Mouse (Mus musculus) MEL (cell line): ENCODE measurements around the gene Zmynd12. TPM values are rescaled to one million over a fixed set of nuclear protein-coding genes. Genes with fewer than 3 reads are reported as not detected.

ENCODE experiments used
- DNase-seq: peaks from one replicate; pipeline ENCODE4 v3.0.0; 2011; ENCODE audit warnings: low read depth, low spot score
- H3K27ac ChIP-seq: 2 replicates; pipeline ENCODE4 v1.5.1; 2012; ENCODE audit warnings: low read depth, mild to moderate bottlenecking, control low read depth, low read length, moderate library complexity; ENCODE audit not compliant: control insufficient read depth
- H3K27me3 ChIP-seq, 2 experiments: fragments of 150-350 bp in 1 of 2; sonication (generic) in 1 of 2; 2 replicates each; pipeline ENCODE4 v1.6.1; 2012; ENCODE audit warnings: low read length in 2 of 2, mild to moderate bottlenecking in 2 of 2, improper control_type of control experiment in 1 of 2, moderate library complexity in 1 of 2; ENCODE audit not compliant: insufficient read depth in 2 of 2, control insufficient read depth in 1 of 2
- H3K36me3 ChIP-seq, 2 experiments: 2 replicates each; pipeline ENCODE4 v1.6.1; 2012 to 2014; ENCODE audit warnings: low read length in 2 of 2, improper control_type of control experiment in 1 of 2, inconsistent platforms in 1 of 2, mild to moderate bottlenecking in 1 of 2; ENCODE audit not compliant: insufficient read depth in 2 of 2, control insufficient read depth in 1 of 2
- H3K4me1 ChIP-seq, 2 experiments: fragments of 150-350 bp in 1 of 2; sonication (generic) in 1 of 2; 2 replicates each; pipeline ENCODE4 v1.6.1; 2012; ENCODE audit warnings: low read length in 2 of 2, improper control_type of control experiment in 1 of 2, mild to moderate bottlenecking in 1 of 2; ENCODE audit not compliant: insufficient read depth in 2 of 2, control insufficient read depth in 1 of 2
- H3K4me3 ChIP-seq, 2 experiments: fragments of 150-350 bp in 1 of 2; sonication (generic) in 1 of 2; 2 replicates each; pipeline ENCODE4 v1.5.1; 2012; ENCODE audit warnings: low read depth in 2 of 2, low read length in 2 of 2, mild to moderate bottlenecking in 2 of 2, moderate library complexity in 2 of 2, control low read depth in 1 of 2, improper control_type of control experiment in 1 of 2; ENCODE audit not compliant: control insufficient read depth in 1 of 2, insufficient read depth in 1 of 2
- H3K79me2 ChIP-seq: 2 replicates; pipeline ENCODE4 v1.6.1; 2012; ENCODE audit warnings: mild to moderate bottlenecking, low read length, moderate library complexity; ENCODE audit not compliant: control insufficient read depth, poor library complexity, insufficient read depth
- H3K9ac ChIP-seq: 2 replicates; pipeline ENCODE4 v1.6.1; 2012; ENCODE audit warnings: low read depth, mild to moderate bottlenecking, control low read depth, low read length, moderate library complexity; ENCODE audit not compliant: control insufficient read depth, poor library complexity, severe bottlenecking
- H3K9me3 ChIP-seq: fragments of 150-350 bp; sonication (generic); replicated peaks from 2 replicates; pipeline ENCODE4 v1.6.1; 2012; ENCODE audit warnings: mild to moderate bottlenecking, low read length, improper control_type of control experiment, moderate library complexity; ENCODE audit not compliant: insufficient read depth
- CHD1 ChIP-seq: IDR thresholded peaks from 2 replicates; pipeline ENCODE4 v1.6.1; 2012; ENCODE audit warnings: low read depth, mild to moderate bottlenecking, inconsistent platforms, low read length, improper control_type of control experiment
- CHD2 ChIP-seq: IDR thresholded peaks from 2 replicates; pipeline ENCODE4 v1.6.1; 2011; ENCODE audit warnings: low read length, improper control_type of control experiment
- CTCF ChIP-seq, 3 experiments: IDR thresholded peaks in 2 of 3; conservative IDR thresholded peaks in 1 of 3; 2 replicates each; pipeline ENCODE4 v1.5.1; 2011 to 2012; ENCODE audit warnings: low read length in 3 of 3, low read depth in 2 of 3, mild to moderate bottlenecking in 2 of 3, improper control_type of control experiment in 1 of 3, inconsistent platforms in 1 of 3, mixed read lengths in 1 of 3, moderate library complexity in 1 of 3; ENCODE audit not compliant: control insufficient read depth in 1 of 3, insufficient read depth in 1 of 3, poor library complexity in 1 of 3, severe bottlenecking in 1 of 3
- ETS1 ChIP-seq: IDR thresholded peaks from 2 replicates; pipeline ENCODE4 v1.6.1; 2012; ENCODE audit warnings: low read depth, mild to moderate bottlenecking, inconsistent platforms, low read length, improper control_type of control experiment, moderate library complexity
- GABPA ChIP-seq: IDR thresholded peaks from 2 replicates; pipeline ENCODE4 v1.6.1; 2012; ENCODE audit warnings: low read depth, mild to moderate bottlenecking, inconsistent platforms, low read length, improper control_type of control experiment, moderate library complexity
- GATA1 ChIP-seq: IDR thresholded peaks from 2 replicates; pipeline ENCODE4 v1.6.1; 2011; ENCODE audit warnings: low read depth, low read length, improper control_type of control experiment
- HCFC1 ChIP-seq: IDR thresholded peaks from 2 replicates; pipeline ENCODE4 v1.6.1; 2012; ENCODE audit warnings: low read depth, mild to moderate bottlenecking, inconsistent platforms, low read length, improper control_type of control experiment, moderate library complexity
- JUND ChIP-seq: IDR thresholded peaks from 2 replicates; pipeline ENCODE4 v1.6.1; 2011; ENCODE audit warnings: low read depth, mild to moderate bottlenecking, improper control_type of control experiment, low read length
- KAT2A ChIP-seq: conservative IDR thresholded peaks from 2 replicates; pipeline ENCODE4 v1.6.1; 2012; ENCODE audit warnings: low read depth, low read length, improper control_type of control experiment, inconsistent platforms
- MAFK ChIP-seq: IDR thresholded peaks from 2 replicates; pipeline ENCODE4 v1.6.1; 2011; ENCODE audit warnings: low read depth, mild to moderate bottlenecking, low read length, improper control_type of control experiment, borderline replicate concordance
- MAX ChIP-seq: IDR thresholded peaks from 2 replicates; pipeline ENCODE4 v1.6.1; 2011; ENCODE audit warnings: low read length, improper control_type of control experiment
- MEF2A ChIP-seq: IDR thresholded peaks from 2 replicates; pipeline ENCODE4 v1.6.1; 2014; ENCODE audit warnings: low read depth, mild to moderate bottlenecking, inconsistent platforms, low read length, improper control_type of control experiment; ENCODE audit not compliant: poor library complexity, insufficient replicate concordance, severe bottlenecking; ENCODE audit errors: extremely low read depth
- MXI1 ChIP-seq: IDR thresholded peaks from 2 replicates; pipeline ENCODE4 v1.6.1; 2011; ENCODE audit warnings: mild to moderate bottlenecking, low read depth, low read length, improper control_type of control experiment
- MYB ChIP-seq: IDR thresholded peaks from 2 replicates; pipeline ENCODE4 v1.6.1; 2011; ENCODE audit warnings: mild to moderate bottlenecking, low read depth, low read length, improper control_type of control experiment
- MYC ChIP-seq: IDR thresholded peaks from 2 replicates; pipeline ENCODE4 v1.6.1; 2011; ENCODE audit warnings: low read depth, mild to moderate bottlenecking, low read length, improper control_type of control experiment, moderate library complexity
- NELFE ChIP-seq: IDR thresholded peaks from 2 replicates; pipeline ENCODE4 v1.6.1; 2011; ENCODE audit warnings: low read depth, low read length, improper control_type of control experiment
- POLR2AphosphoS5 ChIP-seq: IDR thresholded peaks from 2 replicates; pipeline ENCODE4 v1.6.1; 2012; ENCODE audit warnings: low read depth, borderline replicate concordance, mild to moderate bottlenecking, inconsistent platforms, low read length, moderate library complexity, mixed read lengths
- RAD21 ChIP-seq: IDR thresholded peaks from 2 replicates; pipeline ENCODE4 v1.6.1; 2011; ENCODE audit warnings: mild to moderate bottlenecking, low read depth, low read length, improper control_type of control experiment
- RCOR1 ChIP-seq: IDR thresholded peaks from 2 replicates; pipeline ENCODE4 v1.6.1; 2012; ENCODE audit warnings: low read depth, mild to moderate bottlenecking, inconsistent platforms, low read length, improper control_type of control experiment
- SMC3 ChIP-seq: IDR thresholded peaks from 2 replicates; pipeline ENCODE4 v1.6.1; 2011; ENCODE audit warnings: low read depth, low read length, improper control_type of control experiment
- TAL1 ChIP-seq: IDR thresholded peaks from 2 replicates; pipeline ENCODE4 v1.6.1; 2012; ENCODE audit warnings: mild to moderate bottlenecking, inconsistent platforms, low read length, moderate library complexity, mixed read lengths
- TBP ChIP-seq: IDR thresholded peaks from 2 replicates; pipeline ENCODE4 v1.8.0; 2011; ENCODE audit warnings: low read depth, low read length, improper control_type of control experiment
- USF2 ChIP-seq, 2 experiments: IDR thresholded peaks; 2 replicates each; pipeline ENCODE4 v1.6.1; 2011 to 2012; ENCODE audit warnings: improper control_type of control experiment in 2 of 2, low read length in 2 of 2, borderline replicate concordance in 1 of 2, inconsistent platforms in 1 of 2, low read depth in 1 of 2, mild to moderate bottlenecking in 1 of 2; ENCODE audit not compliant: insufficient read depth in 1 of 2
- ZC3H11A ChIP-seq: IDR thresholded peaks from 2 replicates; pipeline ENCODE4 v1.6.1; 2012; ENCODE audit warnings: low read depth, mild to moderate bottlenecking, inconsistent platforms, low read length, improper control_type of control experiment
- ZKSCAN1 ChIP-seq: IDR thresholded peaks from 2 replicates; pipeline ENCODE4 v1.6.1; 2012; ENCODE audit warnings: low read depth, mild to moderate bottlenecking, inconsistent platforms, low read length, improper control_type of control experiment, moderate library complexity
- ZMIZ1 ChIP-seq: IDR thresholded peaks from 2 replicates; pipeline ENCODE4 v1.6.1; 2012; ENCODE audit warnings: low read depth, mild to moderate bottlenecking, inconsistent platforms, low read length, improper control_type of control experiment, moderate library complexity
- polyA plus RNA-seq, 2 experiments: library from polyadenylated mRNA; stranded (reverse) in 1 of 2; unstranded in 1 of 2; fragments of >175 nt in 1 of 2; fragments of >200 nt in 1 of 2; gene quantifications; 2 replicates each; pipeline versions ENCODE4 v1.2.1 to v1.2.4; 2012; ENCODE audit warnings: low replicate concordance in 2 of 2, low read depth in 1 of 2; ENCODE audit not compliant: insufficient read length in 2 of 2, insufficient read depth in 1 of 2, missing spikeins in 1 of 2
- total RNA-seq: library from RNA; depleted of rRNA; stranded (reverse); fragments of 300-350 nt; gene quantifications from 2 replicates; pipeline ENCODE4 v1.2.3, GENCODE M21; 2012

Zmynd12 gene
- total and polyA plus RNA-seq, 3 experiments = 0.04 TPM; not detected in 2

DNA sequence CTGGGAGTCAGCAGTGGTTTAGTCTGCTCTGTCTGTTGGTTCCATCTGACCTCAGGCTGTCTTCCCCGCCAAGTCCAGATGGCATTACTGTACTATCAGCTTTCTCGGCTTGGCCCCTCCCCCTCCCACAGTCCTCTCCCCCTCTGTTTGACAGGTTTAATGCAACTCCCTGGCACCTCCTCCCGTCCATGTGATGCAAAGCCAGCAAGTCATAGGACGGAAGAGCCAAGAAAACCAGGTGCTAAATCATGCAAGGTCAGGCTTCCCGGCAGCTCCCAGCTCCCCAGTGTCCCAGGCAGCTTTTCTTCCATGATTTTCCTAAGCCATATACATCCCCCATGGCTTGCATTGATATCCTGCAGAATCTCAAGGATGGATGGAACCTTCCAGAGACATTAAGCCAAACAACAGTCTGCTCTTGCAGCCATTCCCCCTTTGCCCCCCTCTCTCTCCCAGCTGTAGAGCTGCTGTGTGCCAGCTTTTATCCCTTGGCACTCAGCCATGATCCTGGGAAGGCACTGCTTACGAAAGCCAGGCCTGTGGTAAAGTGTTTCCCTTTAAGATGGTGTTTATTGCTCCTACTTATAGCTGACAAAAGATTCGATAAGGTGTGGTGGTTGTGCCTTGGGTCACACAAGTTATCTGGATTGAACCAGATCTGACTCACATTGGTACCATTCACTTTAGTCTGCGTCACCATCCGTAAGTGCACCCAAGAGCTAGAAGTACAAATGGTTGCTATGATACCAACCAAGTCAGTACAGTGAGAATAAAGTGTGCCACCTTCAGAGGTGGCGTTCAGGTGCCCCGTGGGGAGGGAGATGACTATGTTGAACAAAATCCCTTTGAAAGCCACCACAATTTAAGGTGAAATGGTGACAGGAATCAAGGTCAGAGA, 40.5 kb downstream of the Zmynd12 start:
- Histone ChIP-seq H3K27ac (no peak overlapping the region), H3K36me3 (no peaks in the 10 kb centered on the region)
- no peak for TF ChIP-seq MAFK
- no peak for TF ChIP-seq RCOR1
- TF ChIP-seq ZMIZ1 = no peak
- no peak for TF ChIP-seq RAD21
- TF ChIP-seq KAT2A = no peak
- no peak for TF ChIP-seq MYB
- TF ChIP-seq CHD1 = no peak
- no peak for TF ChIP-seq MEF2A
- TF ChIP-seq ZKSCAN1 = no peak
- TF ChIP-seq SMC3 = no peak
- no peak for TF ChIP-seq GABPA
- TF ChIP-seq USF2 (IDR thresholded peaks at IDR 0.05; ENCODE audit: borderline replicate concordance in 1 of 2, insufficient read depth in 1 of 2, low read depth in 1 of 2, low read length in 2 of 2) = no peak
- TF ChIP-seq TAL1 = no peak
- TF ChIP-seq POLR2AphosphoS5 = no peak
- no peak for TF ChIP-seq MYC
- no peak for TF ChIP-seq GATA1
- TF ChIP-seq, all 39 proteins: peak for 0
- Histone ChIP-seq H3K79me2 (no peaks in the 10 kb centered on the region), H3K9me3 (no peaks in the 10 kb centered on the region), H3K9ac (no peak overlapping the region), H3K27me3 (no peaks in the 10 kb centered on the region; a peak in 1 of 4 replicates), H3K4me1 (no peaks in the 10 kb centered on the region), H3K4me3 (no peak overlapping the region)
- DNase-seq = no peak

GRCm38 (mm10) chr4:119463756-119464419, 41.3 kb downstream of the Zmynd12 start:
- Histone ChIP-seq H3K9ac (no peak overlapping the region), H3K9me3 (no peaks in the 10 kb centered on the region)
- TF ChIP-seq ZC3H11A (no peak), POLR2AphosphoS5 (no peak), MXI1 (no peak), JUND (no peak), MAX (no peak), ZMIZ1 (no peak), GATA1 (no peak), NELFE (no peak), TBP (no peak), RCOR1 (no peak), CHD2 (no peak), CTCF (IDR thresholded peaks at IDR 0.05 in 2 of 3, conservative IDR thresholded peaks at IDR 0.05 in 1 of 3; ENCODE audit: control insufficient read depth in 1 of 3, insufficient read depth in 1 of 3, low read depth in 2 of 3, low read length in 3 of 3, poor library complexity in 1 of 3, severe bottlenecking in 1 of 3) (no peak), ETS1 (no peak), MAFK (no peak), HCFC1 (no peak)
- TF ChIP-seq, all 39 proteins: peak for 0
- H3K4me3 ChIP-seq = no peak overlapping the region
- no peak overlapping the region for H3K27ac ChIP-seq
- no peak for DNase-seq
- H3K27me3 ChIP-seq = no peaks in the 10 kb centered on the region; a peak in 1 of 4 replicates
- H3K36me3 ChIP-seq = no peaks in the 10 kb centered on the region
- H3K79me2 ChIP-seq = no peaks in the 10 kb centered on the region
- no peaks in the 10 kb centered on the region for H3K4me1 ChIP-seq
